Mouse (Mus musculus): ENCODE results near the gene Gcm1. TPM values are rescaled to one million over a fixed set of nuclear protein-coding genes. Genes with fewer than 3 reads are reported as not detected.

The Gcm1 gene
- polyA plus RNA-seq, 1 experiment from 2014 or later = not detected

- no peak for ATAC-seq (ENCODE audit: low FRiP score, low TSS enrichment)
These were observed 57.9 kb downstream of the Gcm1 start for GRCm38 (mm10) chr9:78109656-78110055.

GRCm38 (mm10) chr9:78111456-78111855 is 59.7 kb downstream of the Gcm1 start:
- ATAC-seq (ENCODE audit: low FRiP score, low TSS enrichment) (no peak), DNase-seq (ENCODE audit: low spot score) (no peak)
- Histone ChIP-seq H3K27me3 (ENCODE audit: control insufficient read depth, insufficient read depth, low read length) (no peaks in the 10 kb centered on the region), H3K27ac (replicated peaks) (no peak overlapping the region), H3K9me3 (ENCODE audit: control insufficient read depth, low read length) (no peaks in the 10 kb centered on the region), H3K4me3 (ENCODE audit: low read depth, low read length) (no peak overlapping the region), H3K4me1 (replicated peaks; ENCODE audit: control insufficient read depth, insufficient read depth) (no peaks in the 10 kb centered on the region), H3K36me3 (ENCODE audit: control insufficient read depth, insufficient read depth, low read length) (0 out of 2 replicates have a peak, but pooled peaks cover under 1% of the 10 kb centered on the region), H3K9ac (ENCODE audit: low read length) (no peak overlapping the region), H3K4me2 (replicated peaks; ENCODE audit: low read depth) (no peak overlapping the region)
- TF ChIP-seq EP300 (optimal IDR thresholded peaks at IDR 0.05) (no peak), CTCF (IDR thresholded peaks at IDR 0.05; ENCODE audit: low read depth) (no peak)
- WGBS = 55% methylated on average over 2 of the region's 2 CpGs

More at GRCm38 (mm10) chr9:78109656-78110055, 57.9 kb downstream of the Gcm1 start:
- Histone ChIP-seq H3K9ac (ENCODE audit: low read length) (no peak overlapping the region), H3K4me2 (replicated peaks; ENCODE audit: low read depth) (peak overlapping the region; percentile 88), H3K4me1 (replicated peaks; ENCODE audit: control insufficient read depth, insufficient read depth) (no peaks in the 10 kb centered on the region), H3K27ac (replicated peaks) (no peak overlapping the region), H3K27me3 (ENCODE audit: control insufficient read depth, insufficient read depth, low read length) (no peaks in the 10 kb centered on the region), H3K9me3 (ENCODE audit: control insufficient read depth, low read length) (no peaks in the 10 kb centered on the region), H3K4me3 (ENCODE audit: low read depth, low read length) (peak overlapping the region; percentile 89), H3K36me3 (ENCODE audit: control insufficient read depth, insufficient read depth, low read length) (no peaks in the 10 kb centered on the region)
- DNase-seq (ENCODE audit: low spot score) = no peak
- WGBS = 41% methylated on average over 5 of the region's 5 CpGs
- TF ChIP-seq CTCF (IDR thresholded peaks at IDR 0.05; ENCODE audit: low read depth) = peak; percentile 61
- no peak for TF ChIP-seq EP300 (optimal IDR thresholded peaks at IDR 0.05)

GRCm38 (mm10) chr9:78112770-78113537 is 61.2 kb downstream of the Gcm1 start:
- H3K4me1 ChIP-seq (replicated peaks; ENCODE audit: control insufficient read depth, insufficient read depth) = no peaks in the 10 kb centered on the region
- DNase-seq (ENCODE audit: low spot score) (peak; percentile 94), ATAC-seq (ENCODE audit: low FRiP score, low TSS enrichment) (peak; percentile 83)
- TF ChIP-seq CTCF (IDR thresholded peaks at IDR 0.05; ENCODE audit: low read depth) (peak; percentile 98), EP300 (optimal IDR thresholded peaks at IDR 0.05) (no peak)
- H3K4me2 ChIP-seq (replicated peaks; ENCODE audit: low read depth) = peak overlapping the region; percentile 64
- H3K36me3 ChIP-seq (ENCODE audit: control insufficient read depth, insufficient read depth, low read length) = 0 out of 2 replicates have a peak, but pooled peaks cover 3% of the 10 kb centered on the region
- peak overlapping the region; percentile 85 for H3K4me3 ChIP-seq (ENCODE audit: low read depth, low read length)
- peak overlapping the region; percentile 96 for H3K9ac ChIP-seq (ENCODE audit: low read length)
- H3K9me3 ChIP-seq (ENCODE audit: control insufficient read depth, low read length) = no peaks in the 10 kb centered on the region
- H3K27me3 ChIP-seq (ENCODE audit: control insufficient read depth, insufficient read depth, low read length) = no peaks in the 10 kb centered on the region
- peak overlapping the region; percentile 95 for H3K27ac ChIP-seq (replicated peaks)
- under 1% methylated on average over 42 of the region's 47 CpGs for WGBS

DNA sequence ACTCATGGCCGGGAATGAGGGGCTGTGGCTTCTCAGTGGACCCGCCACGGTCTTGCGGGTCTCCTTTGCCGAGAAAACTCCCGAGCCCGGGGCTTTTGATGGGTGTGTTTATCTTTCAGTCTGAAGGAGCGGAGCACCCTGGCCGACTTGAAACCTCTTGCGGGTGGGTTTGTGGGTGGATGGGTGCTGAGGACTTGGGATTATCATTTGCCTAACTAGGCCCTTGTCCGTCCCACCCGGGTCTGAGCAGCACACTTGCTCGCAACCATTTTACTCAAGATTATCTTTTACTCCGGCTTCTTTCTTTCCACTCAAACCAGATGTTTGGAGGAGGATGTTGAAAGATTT is 61.8 kb downstream of the Gcm1 start:
- Histone ChIP-seq H3K9me3 (ENCODE audit: control insufficient read depth, low read length) (no peaks in the 10 kb centered on the region), H3K4me2 (replicated peaks; ENCODE audit: low read depth) (peak overlapping the region; percentile 64), H3K27ac (replicated peaks) (peak overlapping the region; percentile 95), H3K4me3 (ENCODE audit: low read depth, low read length) (peak overlapping the region; percentile 85), H3K27me3 (ENCODE audit: control insufficient read depth, insufficient read depth, low read length) (no peaks in the 10 kb centered on the region), H3K4me1 (replicated peaks; ENCODE audit: control insufficient read depth, insufficient read depth) (no peaks in the 10 kb centered on the region), H3K9ac (ENCODE audit: low read length) (peak overlapping the region; percentile 96), H3K36me3 (ENCODE audit: control insufficient read depth, insufficient read depth, low read length) (0 out of 2 replicates have a peak, but pooled peaks cover 3% of the 10 kb centered on the region)
- TF ChIP-seq CTCF (IDR thresholded peaks at IDR 0.05; ENCODE audit: low read depth) (no peak), EP300 (optimal IDR thresholded peaks at IDR 0.05) (no peak)
- no peak for ATAC-seq (ENCODE audit: low FRiP score, low TSS enrichment)
- DNase-seq (ENCODE audit: low spot score) = no peak
- under 1% methylated on average over 14 of the region's 14 CpGs for WGBS

Other genes with a start within 250 kb of the Gcm1 start
- 38.0 and 39.5 TPM in 2 replicates for gene Elovl5, start 134.6 kb upstream of the Gcm1 start, polyA plus RNA-seq (2015; fragmentation: Nextera tagmentation; extraction: Ambion mirVana)
- 41.0 and 44.5 TPM in 2 replicates for gene Fbxo9, start 57.1 kb downstream of the Gcm1 start, polyA plus RNA-seq (2015; fragmentation: Nextera tagmentation; extraction: Ambion mirVana)
- 28.5 and 31.3 TPM in 2 replicates for gene Ick, start 57.3 kb downstream of the Gcm1 start, polyA plus RNA-seq (2015; fragmentation: Nextera tagmentation; extraction: Ambion mirVana)
- 1,515 and 1,656 TPM in 2 replicates for gene Gsta4, start 130.8 kb downstream of the Gcm1 start, polyA plus RNA-seq (2015; fragmentation: Nextera tagmentation; extraction: Ambion mirVana)
- 1,326 and 1,348 TPM in 2 replicates for gene Gsta1, start 178.7 kb downstream of the Gcm1 start, polyA plus RNA-seq (2015; fragmentation: Nextera tagmentation; extraction: Ambion mirVana)
- gene Gm3776, start 205.2 kb downstream of the Gcm1 start, polyA plus RNA-seq (2015; fragmentation: Nextera tagmentation; extraction: Ambion mirVana) = 929 and 937 TPM in 2 replicates
- gene Gm10639, start 238.0 kb downstream of the Gcm1 start, polyA plus RNA-seq (2015; fragmentation: Nextera tagmentation; extraction: Ambion mirVana) = 5.1 and 5.8 TPM in 2 replicates

All from stomach, postnatal 0 days (tissue).